Mouse (Mus musculus): Measurements from ENCODE around the gene Prepl. TPM values are rescaled to one million over a fixed set of nuclear protein-coding genes. Genes with fewer than 3 reads are reported as not detected.

The Prepl gene
- polyA plus RNA-seq (2015; fragmentation: Nextera tagmentation; extraction: Ambion mirVana) = 7.7 and 7.9 TPM in 2 replicates

GRCm38 (mm10) chr17:85090120-85091099 lies at the start of gene Prepl, which contains the start of gene Camkmt:
Gene Prepl, minus strand, starts transcription at chr17:85090241.
Gene Camkmt, plus strand, starts transcription at chr17:85090552.
- H3K9me3 ChIP-seq (replicated peaks; ENCODE audit: control insufficient read depth, low read length) = no peaks in the 10 kb centered on the region
- H3K27me3 ChIP-seq (ENCODE audit: control insufficient read depth, insufficient read depth, low read depth, low read length) = no peaks in the 10 kb centered on the region
- peak within 1 kb of the TSS; percentile 91 for H3K4me2 ChIP-seq (ENCODE audit: low read depth, low read length)
- peak within 1 kb of the TSS; percentile 78 for H3K9ac ChIP-seq (ENCODE audit: low read depth, low read length)
- peak; percentile 98 for ATAC-seq (ENCODE audit: low read depth)
- H3K4me3 ChIP-seq (ENCODE audit: low read depth, low read length) = peak within 1 kb of the TSS; percentile 86
- under 1% methylated on average over 63 of the region's 63 CpGs for WGBS (ENCODE audit: insufficient replicate concordance)
- peaks cover 11% of the 10 kb centered on the region for H3K4me1 ChIP-seq (ENCODE audit: control insufficient read depth, low read depth, low read length)
- H3K27ac ChIP-seq (ENCODE audit: low read length) = peak within 1 kb of the TSS; percentile 78
- H3K36me3 ChIP-seq (ENCODE audit: control insufficient read depth, insufficient read depth) = no peaks in the 10 kb centered on the region

DNA sequence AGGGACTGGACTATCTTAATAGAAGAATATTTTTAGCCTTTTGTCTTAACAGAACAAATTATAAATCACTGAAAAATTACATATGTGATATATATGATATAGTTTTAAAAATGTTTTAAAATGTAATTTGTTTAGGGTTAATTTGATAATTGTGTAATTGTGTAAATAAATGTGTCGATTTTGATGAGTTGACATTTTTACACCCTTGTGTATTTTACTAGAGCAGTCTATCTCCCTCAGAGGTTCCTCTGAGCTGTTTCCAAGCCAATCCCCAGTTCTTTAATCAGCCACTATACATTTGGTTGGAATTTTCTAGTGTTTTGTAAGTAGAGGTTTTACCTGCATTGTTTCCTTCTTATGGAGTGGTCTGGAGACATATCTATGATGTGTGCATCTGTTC lies 48.4 kb upstream of the Prepl start:
- no peak for ATAC-seq (ENCODE audit: low read depth)
- Histone ChIP-seq H3K9me3 (replicated peaks; ENCODE audit: control insufficient read depth, low read length) (no peaks in the 10 kb centered on the region), H3K27me3 (ENCODE audit: control insufficient read depth, insufficient read depth, low read depth, low read length) (no peaks in the 10 kb centered on the region), H3K4me2 (ENCODE audit: low read depth, low read length) (no peak overlapping the region), H3K4me1 (ENCODE audit: control insufficient read depth, low read depth, low read length) (no peaks in the 10 kb centered on the region), H3K27ac (ENCODE audit: low read length) (no peak overlapping the region), H3K9ac (ENCODE audit: low read depth, low read length) (no peak overlapping the region), H3K36me3 (ENCODE audit: control insufficient read depth, insufficient read depth) (no peaks in the 10 kb centered on the region), H3K4me3 (ENCODE audit: low read depth, low read length) (no peak overlapping the region)
- WGBS (ENCODE audit: insufficient replicate concordance) = 57% methylated on average over 1 of the region's 1 CpGs

DNA sequence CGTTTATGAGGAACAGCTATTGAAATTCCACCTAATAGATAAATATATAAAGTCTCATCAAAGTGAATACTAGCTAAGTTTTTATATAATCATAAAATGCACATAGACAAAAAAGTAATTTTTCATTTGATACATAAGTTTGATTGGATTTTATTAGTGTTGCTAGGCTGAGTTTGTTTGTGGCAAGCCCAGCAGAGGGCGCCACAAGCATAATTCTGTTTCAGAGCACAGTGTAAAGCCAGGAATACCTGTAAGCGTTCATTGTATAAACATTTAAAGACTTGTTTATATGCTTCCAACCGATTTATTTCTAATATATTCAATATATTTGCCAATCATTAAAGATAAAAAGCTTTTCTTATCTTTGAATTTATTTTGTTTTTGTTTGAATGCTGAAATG lies 26.6 kb upstream of the Prepl start:
- Histone ChIP-seq H3K36me3 (ENCODE audit: control insufficient read depth, insufficient read depth) (no peaks in the 10 kb centered on the region), H3K4me3 (ENCODE audit: low read depth, low read length) (no peak overlapping the region), H3K9me3 (replicated peaks; ENCODE audit: control insufficient read depth, low read length) (no peaks in the 10 kb centered on the region), H3K27ac (ENCODE audit: low read length) (no peak overlapping the region), H3K9ac (ENCODE audit: low read depth, low read length) (no peak overlapping the region), H3K4me2 (ENCODE audit: low read depth, low read length) (no peak overlapping the region), H3K27me3 (ENCODE audit: control insufficient read depth, insufficient read depth, low read depth, low read length) (no peaks in the 10 kb centered on the region), H3K4me1 (ENCODE audit: control insufficient read depth, low read depth, low read length) (no peaks in the 10 kb centered on the region)
- no peak for ATAC-seq (ENCODE audit: low read depth)
- 26% methylated on average over 4 of the region's 4 CpGs for WGBS (ENCODE audit: insufficient replicate concordance)

DNA sequence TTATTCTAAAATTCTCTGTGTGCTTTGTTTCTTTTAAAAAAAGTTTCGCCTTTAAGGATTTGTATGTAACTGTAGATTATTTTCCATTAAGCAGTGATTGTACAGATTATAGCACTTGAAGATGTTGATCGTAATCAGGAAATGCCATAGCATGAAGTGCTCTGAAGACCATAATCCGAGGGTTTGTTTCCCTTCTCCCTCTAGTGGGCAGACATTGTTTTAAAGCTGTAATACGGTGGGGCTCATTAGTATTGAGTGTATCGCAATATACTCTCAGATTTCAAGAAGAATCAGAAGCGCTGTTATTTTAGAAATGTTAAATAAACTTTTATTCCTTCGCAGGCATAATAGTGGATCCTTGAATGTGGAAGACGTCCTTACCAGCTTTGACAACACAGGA lies 23.4 kb upstream of the Prepl start:
- Histone ChIP-seq H3K36me3 (ENCODE audit: control insufficient read depth, insufficient read depth) (no peaks in the 10 kb centered on the region), H3K9me3 (replicated peaks; ENCODE audit: control insufficient read depth, low read length) (no peaks in the 10 kb centered on the region), H3K9ac (ENCODE audit: low read depth, low read length) (no peak overlapping the region), H3K4me3 (ENCODE audit: low read depth, low read length) (no peak overlapping the region), H3K27me3 (ENCODE audit: control insufficient read depth, insufficient read depth, low read depth, low read length) (no peaks in the 10 kb centered on the region), H3K4me2 (ENCODE audit: low read depth, low read length) (no peak overlapping the region), H3K4me1 (ENCODE audit: control insufficient read depth, low read depth, low read length) (no peaks in the 10 kb centered on the region), H3K27ac (ENCODE audit: low read length) (no peak overlapping the region)
- 69% methylated on average over 8 of the region's 8 CpGs for WGBS (ENCODE audit: insufficient replicate concordance)
- no peak for ATAC-seq (ENCODE audit: low read depth)

DNA sequence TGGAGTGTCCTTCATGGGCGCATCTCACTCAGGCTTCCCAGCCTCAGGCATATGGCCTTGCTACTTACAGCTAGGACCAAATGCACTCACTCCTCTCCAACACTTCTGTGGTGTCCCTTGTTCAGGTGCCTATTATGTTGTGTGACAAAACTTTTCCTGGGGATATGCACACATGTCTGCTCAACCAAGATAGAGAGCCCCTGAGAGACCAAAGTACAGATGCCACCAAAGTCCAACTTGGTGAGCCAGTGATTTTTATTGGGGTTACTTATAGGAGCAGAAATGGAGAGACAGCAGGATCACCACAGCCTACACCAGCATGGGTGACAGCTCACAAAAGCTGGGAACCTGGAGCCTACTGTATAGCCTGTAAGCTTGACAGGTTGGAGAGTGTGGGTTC lies 20.6 kb upstream of the Prepl start:
- no peak for ATAC-seq (ENCODE audit: low read depth)

GRCm38 (mm10) chr17:85103310-85103709 lies 13.3 kb upstream of the Prepl start:
- 0 out of 2 replicates have a peak, but pooled peaks cover 2% of the 10 kb centered on the region for H3K36me3 ChIP-seq (ENCODE audit: control insufficient read depth, insufficient read depth)
- peaks cover 6% of the 10 kb centered on the region for H3K4me1 ChIP-seq (ENCODE audit: control insufficient read depth, low read depth, low read length)
- H3K9ac ChIP-seq (ENCODE audit: low read depth, low read length) = no peak overlapping the region
- H3K27me3 ChIP-seq (ENCODE audit: control insufficient read depth, insufficient read depth, low read depth, low read length) = no peaks in the 10 kb centered on the region
- H3K4me3 ChIP-seq (ENCODE audit: low read depth, low read length) = no peak overlapping the region
- H3K27ac ChIP-seq (ENCODE audit: low read length) = no peak overlapping the region
- peak; percentile 92 for ATAC-seq (ENCODE audit: low read depth)
- no peaks in the 10 kb centered on the region; the same call in 1 of the 2 replicates for H3K9me3 ChIP-seq (replicated peaks; ENCODE audit: control insufficient read depth, low read length)
- WGBS (ENCODE audit: insufficient replicate concordance) = 12% methylated on average over 2 of the region's 2 CpGs
- H3K4me2 ChIP-seq (ENCODE audit: low read depth, low read length) = no peak overlapping the region; the same call in 1 of the 2 replicates

More for the DNA sequence above, 20.6 kb upstream of the Prepl start:
- Histone ChIP-seq H3K4me3 (ENCODE audit: low read depth, low read length) (no peak overlapping the region), H3K4me1 (ENCODE audit: control insufficient read depth, low read depth, low read length) (no peaks in the 10 kb centered on the region), H3K27ac (ENCODE audit: low read length) (no peak overlapping the region), H3K9me3 (replicated peaks; ENCODE audit: control insufficient read depth, low read length) (no peaks in the 10 kb centered on the region), H3K36me3 (ENCODE audit: control insufficient read depth, insufficient read depth) (no peaks in the 10 kb centered on the region), H3K27me3 (ENCODE audit: control insufficient read depth, insufficient read depth, low read depth, low read length) (no peaks in the 10 kb centered on the region), H3K9ac (ENCODE audit: low read depth, low read length) (no peak overlapping the region), H3K4me2 (ENCODE audit: low read depth, low read length) (no peak overlapping the region)
- 90% methylated on average over 1 of the region's 1 CpGs for WGBS (ENCODE audit: insufficient replicate concordance)

- WGBS (ENCODE audit: insufficient replicate concordance) = 87% methylated on average over 7 of the region's 7 CpGs
- H3K4me1 ChIP-seq (ENCODE audit: control insufficient read depth, low read depth, low read length) = peaks cover 6% of the 10 kb centered on the region
- no peak overlapping the region for H3K27ac ChIP-seq (ENCODE audit: low read length)
- no peak overlapping the region for H3K9ac ChIP-seq (ENCODE audit: low read depth, low read length)
- no peaks in the 10 kb centered on the region for H3K27me3 ChIP-seq (ENCODE audit: control insufficient read depth, insufficient read depth, low read depth, low read length)
- H3K9me3 ChIP-seq (replicated peaks; ENCODE audit: control insufficient read depth, low read length) = no peaks in the 10 kb centered on the region; the same call in 1 of the 2 replicates
- 0 out of 2 replicates have a peak, but pooled peaks cover 8% of the 10 kb centered on the region for H3K36me3 ChIP-seq (ENCODE audit: control insufficient read depth, insufficient read depth)
- no peak overlapping the region for H3K4me3 ChIP-seq (ENCODE audit: low read depth, low read length)
- ATAC-seq (ENCODE audit: low read depth) = no peak
- H3K4me2 ChIP-seq (ENCODE audit: low read depth, low read length) = no peak overlapping the region
Measured at GRCm38 (mm10) chr17:85101751-85102150, 11.7 kb upstream of the Prepl start.

- no peak overlapping the region for H3K9ac ChIP-seq (ENCODE audit: low read depth, low read length)
- 0 out of 2 replicates have a peak, but pooled peaks cover 8% of the 10 kb centered on the region for H3K36me3 ChIP-seq (ENCODE audit: control insufficient read depth, insufficient read depth)
- H3K27ac ChIP-seq (ENCODE audit: low read length) = no peak overlapping the region
- ATAC-seq (ENCODE audit: low read depth) = no peak
- WGBS (ENCODE audit: insufficient replicate concordance) = 75% methylated on average over 3 of the region's 3 CpGs
- H3K4me2 ChIP-seq (ENCODE audit: low read depth, low read length) = no peak overlapping the region
- H3K4me3 ChIP-seq (ENCODE audit: low read depth, low read length) = no peak overlapping the region
- H3K9me3 ChIP-seq (replicated peaks; ENCODE audit: control insufficient read depth, low read length) = no peaks in the 10 kb centered on the region; the same call in 1 of the 2 replicates
- H3K27me3 ChIP-seq (ENCODE audit: control insufficient read depth, insufficient read depth, low read depth, low read length) = no peaks in the 10 kb centered on the region
- peaks cover 6% of the 10 kb centered on the region for H3K4me1 ChIP-seq (ENCODE audit: control insufficient read depth, low read depth, low read length)
Measured at GRCm38 (mm10) chr17:85100232-85100631, 10.2 kb upstream of the Prepl start.

Measured in liver, embryonic 16.5 days (tissue).